Mouse (Mus musculus): ENCODE data around the gene Ccdc85b. TPM values are rescaled to one million over a fixed set of nuclear protein-coding genes. Genes with fewer than 3 reads are reported as not detected.
A peak's percentile ranks its signal among the peaks of the same experiment; 100 is the strongest.

Ccdc85b gene
- polyA plus RNA-seq, 1 experiment from 2014 or later: 8.7 TPM

- 87% methylated on average over 10 of the region's 10 CpGs for WGBS
- Histone ChIP-seq H3K27me3 (replicated peaks) (no peaks in the 10 kb centered on the region), H3K4me3 (replicated peaks) (no peak overlapping the region), H3K36me3 (peaks cover 17% of the 10 kb centered on the region), H3K27ac (no peak overlapping the region), H3K9ac (no peak overlapping the region), H3K4me2 (replicated peaks) (no peak overlapping the region), H3K9me3 (no peaks in the 10 kb centered on the region), H3K4me1 (replicated peaks) (peaks cover 18% of the 10 kb centered on the region)
- ATAC-seq: no peak
Measured at GRCm38 (mm10) chr19:5477004-5477667, 19.4 kb upstream of the Ccdc85b start.

- Histone ChIP-seq H3K4me2 (replicated peaks) (peak overlapping the region; percentile 90), H3K36me3 (0 out of 2 replicates have a peak, but pooled peaks cover 4% of the 10 kb centered on the region), H3K27me3 (replicated peaks) (no peaks in the 10 kb centered on the region), H3K9ac (peak overlapping the region; percentile 71), H3K27ac (peak overlapping the region; percentile 87), H3K9me3 (no peaks in the 10 kb centered on the region), H3K4me3 (replicated peaks) (peak overlapping the region; percentile 58), H3K4me1 (replicated peaks) (peaks cover 18% of the 10 kb centered on the region)
- peak; percentile 24 for ATAC-seq
- WGBS: 19% methylated on average over 13 of the region's 13 CpGs
Measured at GRCm38 (mm10) chr19:5475069-5475714, 17.5 kb upstream of the Ccdc85b start.

DNA sequence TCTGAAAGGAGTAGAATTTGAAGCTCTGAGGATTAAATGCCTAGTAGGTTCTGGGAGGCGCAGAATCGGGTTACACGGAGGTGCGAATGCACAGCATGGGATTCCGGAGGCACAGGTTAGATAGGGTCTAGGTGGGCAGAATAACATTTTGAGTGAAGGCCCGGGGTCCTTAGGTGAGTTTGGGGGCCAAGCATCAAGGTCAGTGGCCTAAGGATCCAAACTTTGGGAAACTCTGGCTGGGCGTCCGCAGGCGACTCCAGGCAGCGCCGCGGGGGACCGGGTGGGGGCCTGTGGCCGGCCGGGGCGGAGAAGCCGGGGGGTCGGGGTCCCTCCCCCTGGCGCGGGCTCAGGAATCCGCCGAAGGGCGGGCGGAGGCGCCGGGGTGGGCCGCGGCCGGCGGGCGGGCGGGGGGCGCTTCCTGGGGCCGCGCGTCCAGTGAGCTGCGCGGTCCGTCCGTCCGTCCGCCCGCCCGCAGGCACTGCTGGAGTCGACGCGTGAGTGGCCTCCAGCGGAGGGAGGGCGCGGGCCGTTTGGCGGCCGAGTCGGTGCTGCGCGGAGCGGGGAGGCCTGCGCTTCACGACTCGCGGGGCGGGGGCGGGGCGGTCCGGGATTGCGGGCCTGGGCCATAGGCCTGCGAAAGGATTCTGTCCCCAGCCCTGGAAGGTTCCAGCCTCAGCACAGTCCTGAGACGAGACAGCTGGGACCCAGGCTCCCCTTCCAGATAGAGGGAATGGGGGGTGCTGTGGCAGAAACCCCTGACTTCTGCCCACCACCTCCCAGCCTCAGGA, 16.8 kb upstream of the Ccdc85b start:
- H3K27me3 ChIP-seq (replicated peaks): no peaks in the 10 kb centered on the region
- H3K36me3 ChIP-seq: 0 out of 2 replicates have a peak, but pooled peaks cover 4% of the 10 kb centered on the region
- peak overlapping the region; percentile 87 for H3K27ac ChIP-seq
- WGBS: under 1% methylated on average over 63 of the region's 68 CpGs
- peak; percentile 68 for ATAC-seq
- H3K9me3 ChIP-seq: no peaks in the 10 kb centered on the region
- peaks cover 18% of the 10 kb centered on the region for H3K4me1 ChIP-seq (replicated peaks)
- H3K4me2 ChIP-seq (replicated peaks): peak overlapping the region; percentile 90
- H3K4me3 ChIP-seq (replicated peaks): peak overlapping the region; percentile 58
- H3K9ac ChIP-seq: peak overlapping the region; percentile 71

DNA sequence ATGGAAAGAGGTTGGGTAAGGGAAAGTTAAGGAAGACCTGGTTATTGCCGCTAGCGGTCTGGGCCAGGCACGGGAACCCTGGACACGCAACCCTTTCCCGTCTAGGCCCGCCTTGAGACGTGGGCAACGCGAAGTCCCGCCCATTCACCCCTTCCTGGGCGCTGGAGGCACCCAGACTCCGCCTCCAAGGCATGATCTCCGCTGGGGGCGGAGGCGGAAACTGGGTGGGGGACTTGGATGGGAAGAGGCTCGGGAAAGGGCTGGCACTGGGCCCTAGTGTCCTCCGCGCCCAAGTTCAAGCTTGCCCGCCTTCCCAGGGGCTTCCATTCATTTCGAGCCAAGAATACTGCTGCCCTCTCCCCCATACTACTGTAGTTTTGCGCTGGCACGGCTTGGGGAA, 16.0 kb upstream of the Ccdc85b start, which contains the start of gene Efemp2:
Efemp2 (plus strand) TSS at position 235 of the 400 bp plus-strand sequence.
- Histone ChIP-seq H3K4me2 (replicated peaks) (peak within 1 kb of the TSS; percentile 90), H3K4me1 (replicated peaks) (peaks cover 18% of the 10 kb centered on the region), H3K27ac (peak within 1 kb of the TSS; percentile 87), H3K36me3 (0 out of 2 replicates have a peak, but pooled peaks cover 2% of the 10 kb centered on the region), H3K9me3 (no peaks in the 10 kb centered on the region), H3K27me3 (replicated peaks) (no peaks in the 10 kb centered on the region), H3K9ac (peak within 1 kb of the TSS; percentile 71), H3K4me3 (replicated peaks) (peak within 1 kb of the TSS; percentile 58)
- ATAC-seq: peak; percentile 87
- WGBS: under 1% methylated on average over 22 of the region's 22 CpGs

GRCm38 (mm10) chr19:5472857-5473256, 15.2 kb upstream of the Ccdc85b start:
- Histone ChIP-seq H3K9me3 (no peaks in the 10 kb centered on the region), H3K9ac (no peak overlapping the region), H3K4me1 (replicated peaks) (peaks cover 18% of the 10 kb centered on the region), H3K36me3 (no peaks in the 10 kb centered on the region), H3K4me3 (replicated peaks) (no peak overlapping the region), H3K27ac (no peak overlapping the region), H3K27me3 (replicated peaks) (no peaks in the 10 kb centered on the region), H3K4me2 (replicated peaks) (0 out of 2 replicates have a peak overlapping the region, but pooled peaks have one; percentile 90)
- no peak for ATAC-seq
- 75% methylated on average over 3 of the region's 3 CpGs for WGBS

- no peak for ATAC-seq
- no peaks in the 10 kb centered on the region for H3K27me3 ChIP-seq (replicated peaks)
- no peaks in the 10 kb centered on the region for H3K9me3 ChIP-seq
- H3K4me2 ChIP-seq (replicated peaks): no peak overlapping the region
- WGBS: 51% methylated on average over 5 of the region's 5 CpGs
- H3K27ac ChIP-seq: no peak overlapping the region
- H3K9ac ChIP-seq: no peak overlapping the region
- H3K4me1 ChIP-seq (replicated peaks): peaks cover 17% of the 10 kb centered on the region
- no peak overlapping the region for H3K4me3 ChIP-seq (replicated peaks)
- peaks cover 5% of the 10 kb centered on the region; the same call in 1 of the 2 replicates for H3K36me3 ChIP-seq
Measured at GRCm38 (mm10) chr19:5471846-5472245, 14.2 kb upstream of the Ccdc85b start.

GRCm38 (mm10) chr19:5468374-5468773, 10.7 kb upstream of the Ccdc85b start, which contains the start of gene Ctsw:
Ctsw (minus strand) TSS chr19:5468507.
- H3K4me1 ChIP-seq (replicated peaks): no peaks in the 10 kb centered on the region; the same call in 1 of the 2 replicates
- 0 out of 2 replicates have a peak within 1 kb of the TSS, but pooled peaks have one; percentile 17 for H3K9ac ChIP-seq
- 46% methylated on average over 5 of the region's 5 CpGs for WGBS
- H3K36me3 ChIP-seq: peaks cover 23% of the 10 kb centered on the region; the same call in 1 of the 2 replicates
- H3K4me2 ChIP-seq (replicated peaks): no peak within 1 kb of the TSS
- no peaks in the 10 kb centered on the region for H3K9me3 ChIP-seq
- no peak within 1 kb of the TSS for H3K4me3 ChIP-seq (replicated peaks)
- H3K27ac ChIP-seq: no peak within 1 kb of the TSS
- ATAC-seq: no peak
- H3K27me3 ChIP-seq (replicated peaks): no peaks in the 10 kb centered on the region

GRCm38 (mm10) chr19:5466916-5467500, 9.3 kb upstream of the Ccdc85b start:
- 92% methylated on average over 6 of the region's 6 CpGs for WGBS
- Histone ChIP-seq H3K27ac (no peak overlapping the region), H3K4me3 (replicated peaks) (no peak overlapping the region), H3K4me1 (replicated peaks) (no peaks in the 10 kb centered on the region; the same call in 1 of the 2 replicates), H3K36me3 (peaks cover 25% of the 10 kb centered on the region; the same call in 1 of the 2 replicates), H3K9ac (no peak overlapping the region), H3K4me2 (replicated peaks) (no peak overlapping the region), H3K9me3 (no peaks in the 10 kb centered on the region), H3K27me3 (replicated peaks) (no peaks in the 10 kb centered on the region)
- ATAC-seq: no peak

DNA sequence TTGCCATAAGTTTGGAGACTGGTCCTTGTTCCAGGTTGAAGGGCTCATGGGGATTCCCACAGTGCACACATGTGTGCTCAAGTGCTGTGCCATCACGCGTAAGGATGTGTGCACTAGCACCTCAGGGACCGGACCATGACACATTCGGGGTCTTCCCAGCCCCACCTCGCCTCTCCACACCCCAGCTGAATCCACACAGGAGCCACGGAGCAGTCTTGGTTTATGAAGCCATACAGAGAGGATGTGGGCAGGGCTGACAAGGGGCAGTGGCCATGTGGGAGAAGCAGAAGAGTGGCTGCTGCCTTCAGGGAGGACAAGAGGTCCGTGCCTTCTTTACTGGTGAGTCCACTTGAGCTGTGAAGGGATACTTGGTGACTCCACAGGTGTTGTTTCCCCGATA, 7.3 kb upstream of the Ccdc85b start:
- no peak overlapping the region for H3K27ac ChIP-seq
- ATAC-seq: no peak
- H3K4me2 ChIP-seq (replicated peaks): no peak overlapping the region
- peaks cover 25% of the 10 kb centered on the region; the same call in 1 of the 2 replicates for H3K36me3 ChIP-seq
- no peak overlapping the region for H3K4me3 ChIP-seq (replicated peaks)
- H3K27me3 ChIP-seq (replicated peaks): no peaks in the 10 kb centered on the region
- WGBS: 95% methylated on average over 8 of the region's 8 CpGs
- peaks cover 5% of the 10 kb centered on the region for H3K4me1 ChIP-seq (replicated peaks)
- H3K9ac ChIP-seq: no peak overlapping the region
- no peaks in the 10 kb centered on the region for H3K9me3 ChIP-seq

DNA sequence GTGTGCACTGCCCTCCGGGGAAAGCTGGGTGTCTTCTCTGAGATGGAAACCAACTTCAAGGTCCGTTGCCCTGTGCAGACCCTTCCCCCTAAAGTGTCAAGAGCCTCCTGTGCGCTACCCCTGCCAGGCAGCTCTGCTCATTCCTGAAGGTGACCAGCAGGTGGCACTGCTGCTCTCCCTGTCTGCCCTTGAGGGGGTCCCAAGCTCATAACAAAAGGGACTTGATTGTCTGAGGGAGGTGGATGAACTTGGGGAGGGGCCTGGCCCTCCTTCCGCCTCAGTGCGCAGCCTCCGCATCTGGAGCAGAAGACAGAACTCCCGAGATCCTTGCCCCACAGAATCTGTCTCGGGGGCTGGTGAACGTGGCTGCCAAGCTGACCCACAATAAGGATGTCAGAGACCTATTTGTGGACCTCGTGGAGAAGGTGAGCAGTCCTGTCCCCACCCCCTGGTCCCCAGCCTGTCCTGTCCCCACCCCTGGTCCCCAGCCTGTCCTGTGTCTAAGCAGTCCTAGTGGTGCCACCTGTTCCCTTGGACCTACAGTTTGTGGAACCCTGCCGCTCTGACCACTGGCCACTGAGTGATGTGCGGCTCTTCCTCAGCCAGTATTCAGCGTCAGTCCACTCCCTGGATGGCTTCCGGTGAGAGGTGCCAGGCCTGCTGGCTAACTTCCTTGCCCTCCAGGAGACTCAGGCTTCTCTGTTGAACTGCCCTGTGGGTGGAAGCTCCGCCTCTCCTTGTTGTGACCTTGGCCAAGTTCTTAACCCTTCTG, 6.3 kb upstream of the Ccdc85b start:
- Histone ChIP-seq H3K27me3 (replicated peaks) (no peaks in the 10 kb centered on the region), H3K9me3 (no peaks in the 10 kb centered on the region), H3K27ac (0 out of 2 replicates have a peak overlapping the region, but pooled peaks have one; percentile 42), H3K4me2 (replicated peaks) (peak overlapping the region; percentile 47), H3K4me3 (replicated peaks) (peak overlapping the region; percentile 19), H3K9ac (peak overlapping the region; percentile 22; the same call in 1 of the 2 replicates), H3K36me3 (peaks cover 25% of the 10 kb centered on the region; the same call in 1 of the 2 replicates), H3K4me1 (replicated peaks) (peaks cover 5% of the 10 kb centered on the region)
- no peak for ATAC-seq
- WGBS: 43% methylated on average over 15 of the region's 15 CpGs

- WGBS: 89% methylated on average over 9 of the region's 9 CpGs
- Histone ChIP-seq H3K4me2 (replicated peaks) (no peak overlapping the region), H3K4me3 (replicated peaks) (no peak overlapping the region), H3K9ac (no peak overlapping the region), H3K9me3 (no peaks in the 10 kb centered on the region), H3K27ac (no peak overlapping the region), H3K27me3 (replicated peaks) (no peaks in the 10 kb centered on the region), H3K4me1 (replicated peaks) (peaks cover 6% of the 10 kb centered on the region), H3K36me3 (peaks cover 25% of the 10 kb centered on the region; the same call in 1 of the 2 replicates)
- ATAC-seq: no peak
Measured at GRCm38 (mm10) chr19:5463212-5463611, 5.5 kb upstream of the Ccdc85b start.
